Mouse (Mus musculus) cortical plate, adult 2 months (tissue): ENCODE results near the gene Thsd7b.

Experiments
- CTCF ChIP-seq: fragments of 200-500 bp; IDR thresholded peaks from 2 replicates; pipeline ENCODE4 v1.5.1; 2011; ENCODE audit warnings: mild to moderate bottlenecking, control low read depth, low read length; ENCODE audit not compliant: insufficient read depth; ENCODE audit errors: extremely low read depth
- POLR2A ChIP-seq: fragments of 200-500 bp; IDR thresholded peaks from 2 replicates; pipeline ENCODE4 v1.6.1; 2011; ENCODE audit warnings: mild to moderate bottlenecking, low read length, control low read depth; ENCODE audit not compliant: insufficient read depth; ENCODE audit errors: extremely low read depth

- TF ChIP-seq CTCF, result no peak
- TF ChIP-seq POLR2A, result no peak
Observed at GRCm38 (mm10) chr1:129363368-129363767, 90.3 kb downstream of the Thsd7b start.
